Mouse (Mus musculus) mesoderm, embryonic 11.5 days (tissue): ENCODE measurements around the gene 1810049J17Rik.
A peak's percentile ranks its signal among the peaks of the same experiment; 100 is the strongest.

Source experiments
- DNase-seq: peaks from one replicate; pipeline ENCODE4 v3.0.0-alpha.2; 2012; ENCODE audit warnings: low read depth, low spot score

The 1810049J17Rik gene

DNA sequence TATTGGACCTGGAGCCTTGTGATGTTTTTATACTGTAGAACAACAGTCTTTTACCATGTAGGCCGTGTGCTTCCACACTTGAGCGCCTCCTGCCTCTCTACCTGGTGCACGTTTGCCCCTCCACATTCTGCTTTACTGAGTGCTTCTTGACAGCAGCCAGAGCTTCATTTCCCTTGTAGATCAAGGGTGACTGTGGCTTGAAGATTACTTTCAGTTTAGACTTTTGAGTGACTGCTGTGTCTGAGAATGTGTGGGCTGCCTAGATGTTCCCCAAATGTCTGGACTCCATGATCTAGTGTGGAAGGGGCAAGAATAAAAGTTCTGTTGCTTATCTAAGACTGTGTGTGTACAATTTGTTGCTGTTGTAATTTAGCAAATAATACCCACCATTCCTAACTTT is 27.3 kb upstream of the 1810049J17Rik start:
- no peak for DNase-seq

GRCm38 (mm10) chr15:12346916-12347315 is 25.2 kb upstream of the 1810049J17Rik start:
- DNase-seq, result no peak

GRCm38 (mm10) chr15:12341401-12341758 is 19.7 kb upstream of the 1810049J17Rik start:
- no peak for DNase-seq

DNA sequence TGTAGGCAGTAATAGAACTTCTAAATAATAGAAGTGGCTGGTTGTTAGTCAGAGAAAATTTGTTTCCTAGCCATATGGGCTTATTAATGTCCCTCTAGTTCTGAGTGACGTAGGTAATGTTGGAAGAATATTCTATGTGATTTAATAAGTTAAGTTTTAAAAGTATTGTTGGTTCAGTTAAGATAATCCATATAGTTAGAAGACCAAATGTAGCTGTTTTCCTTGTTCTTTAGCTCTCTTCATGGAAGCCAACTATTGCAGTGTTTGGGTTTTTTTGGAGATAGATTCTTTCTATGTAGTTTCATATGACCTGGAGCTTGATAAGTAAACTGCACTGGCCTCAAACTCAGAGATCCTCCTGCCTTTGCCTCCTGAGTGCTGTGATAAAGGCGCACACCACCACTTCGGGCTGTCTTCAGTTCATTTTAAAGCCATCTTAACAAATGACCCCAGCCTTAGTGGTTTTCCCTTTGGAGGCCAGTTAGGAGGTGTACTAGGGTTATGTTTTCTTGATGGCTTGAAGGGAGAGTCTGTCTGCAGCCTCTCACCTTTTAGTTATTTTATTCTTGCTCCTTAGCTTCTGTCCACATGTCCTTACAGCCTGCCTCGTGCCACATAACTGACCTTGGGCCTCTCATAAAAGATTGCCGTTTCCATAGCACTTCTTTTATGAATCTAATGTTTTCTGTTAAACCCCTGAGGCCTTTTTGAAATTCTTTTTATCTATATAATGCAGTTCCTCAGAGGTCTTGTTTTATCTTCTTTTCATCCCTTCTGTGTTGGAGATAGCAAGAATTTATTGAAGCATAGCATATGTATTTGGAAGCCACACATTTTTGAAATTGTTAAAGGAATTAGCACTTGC is 19.1 kb upstream of the 1810049J17Rik start:
- no peak for DNase-seq

GRCm38 (mm10) chr15:12337779-12338137 is 16.1 kb upstream of the 1810049J17Rik start:
- DNase-seq, result no peak

- no peak for DNase-seq
Measured at GRCm38 (mm10) chr15:12337030-12337778, 15.5 kb upstream of the 1810049J17Rik start.

GRCm38 (mm10) chr15:12334381-12334780 is 12.7 kb upstream of the 1810049J17Rik start:
- no peak for DNase-seq

DNA sequence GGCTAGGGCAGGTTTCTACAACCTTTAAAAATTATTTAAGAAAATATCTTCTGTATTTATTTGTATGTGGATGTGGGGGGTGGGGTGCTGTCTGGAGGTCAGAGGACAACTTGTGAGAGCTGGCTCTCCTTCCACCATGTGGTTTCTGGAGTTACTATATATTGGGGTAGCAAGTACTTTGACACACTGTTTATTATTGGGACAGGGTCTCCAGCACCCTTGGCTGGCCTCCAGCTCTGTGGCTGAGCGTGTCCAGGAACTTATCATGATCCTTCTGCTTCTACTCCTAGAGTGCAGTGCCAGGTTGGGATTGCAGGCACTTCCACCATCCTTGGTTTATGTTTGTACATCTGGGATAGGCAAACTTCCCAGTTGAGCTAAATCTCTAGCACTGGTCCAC is 9.6 kb upstream of the 1810049J17Rik start:
- no peak for DNase-seq

- no peak for DNase-seq
Measured at GRCm38 (mm10) chr15:12330892-12331291, 9.2 kb upstream of the 1810049J17Rik start.

GRCm38 (mm10) chr15:12330389-12330788 is 8.7 kb upstream of the 1810049J17Rik start:
- no peak for DNase-seq

- DNase-seq, result no peak
Measured at GRCm38 (mm10) chr15:12324326-12324725, 2.6 kb upstream of the 1810049J17Rik start.

DNA sequence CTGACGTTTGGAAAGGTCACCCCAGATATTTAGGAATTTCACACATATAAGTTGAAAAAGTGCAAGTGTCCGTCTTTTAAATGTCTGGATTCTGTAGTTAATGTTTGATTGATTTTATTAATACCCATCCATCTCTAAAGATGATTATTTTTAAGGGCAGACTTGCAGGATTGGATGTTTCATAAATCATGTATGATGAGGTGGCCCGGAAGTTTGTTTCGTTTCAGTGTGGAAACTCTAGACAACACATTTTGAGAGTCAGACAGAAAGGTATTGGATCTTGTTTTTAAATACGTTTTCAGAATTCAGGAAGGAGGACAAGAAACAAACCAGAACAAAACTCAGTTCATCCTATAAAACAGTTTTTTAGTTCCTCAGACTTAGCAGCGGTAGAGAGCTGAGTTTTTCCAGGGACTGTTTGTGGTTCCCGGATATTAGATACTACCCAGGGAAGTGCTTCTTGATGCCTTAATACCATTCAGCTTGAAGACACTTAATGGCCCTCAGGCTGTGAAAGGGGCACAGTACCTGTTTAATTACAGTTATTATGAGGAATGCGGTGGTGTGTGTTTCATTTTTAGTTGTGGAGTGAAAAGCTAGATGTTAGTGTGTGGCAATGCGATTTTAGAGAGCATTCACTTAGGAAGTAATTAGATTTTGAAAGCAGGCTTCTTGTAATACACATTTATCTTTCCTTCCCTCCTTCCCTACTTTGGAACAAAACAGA is 1.1 kb upstream of the 1810049J17Rik start:
- DNase-seq, result no peak

DNA sequence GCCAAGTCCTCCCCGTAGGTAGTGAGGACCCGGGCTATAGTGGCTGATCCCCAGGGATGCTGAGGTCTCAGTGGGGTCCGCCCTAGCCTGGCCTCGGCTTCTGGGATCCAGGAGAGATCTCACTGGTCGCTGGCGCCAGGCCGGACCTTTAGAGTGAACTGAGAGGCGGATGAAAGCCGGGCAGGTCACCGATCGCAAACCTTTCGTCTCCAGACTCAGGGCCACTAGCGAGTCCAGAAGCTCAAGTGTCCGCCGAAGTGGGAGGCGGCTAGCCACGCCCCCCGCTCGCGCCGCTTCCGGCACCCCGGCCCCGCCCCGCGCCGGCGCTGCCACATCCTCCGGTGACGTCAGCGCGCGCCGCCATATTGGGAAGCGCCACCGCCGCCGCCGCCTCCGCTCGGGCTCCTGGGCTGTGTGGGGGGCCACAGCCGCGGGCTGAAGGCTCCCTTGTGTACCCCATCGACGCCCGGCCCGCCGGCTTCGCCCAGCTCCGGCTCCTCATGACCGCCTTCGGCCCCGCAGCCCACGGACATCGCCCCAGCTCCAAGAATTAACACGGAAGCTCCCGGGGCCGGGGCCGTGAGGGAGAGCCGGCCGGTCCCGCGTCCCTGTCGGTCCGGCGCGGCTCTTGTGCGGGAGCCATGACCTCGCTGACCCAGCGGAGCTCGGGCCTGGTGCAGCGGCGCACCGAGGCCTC is 460 bp downstream of the 1810049J17Rik start, which contains the start of gene Golph3:
Gene Golph3 (plus strand): TSS at position 360 of the 697 bp plus-strand sequence.
- DNase-seq, result peak; percentile 91

DNA sequence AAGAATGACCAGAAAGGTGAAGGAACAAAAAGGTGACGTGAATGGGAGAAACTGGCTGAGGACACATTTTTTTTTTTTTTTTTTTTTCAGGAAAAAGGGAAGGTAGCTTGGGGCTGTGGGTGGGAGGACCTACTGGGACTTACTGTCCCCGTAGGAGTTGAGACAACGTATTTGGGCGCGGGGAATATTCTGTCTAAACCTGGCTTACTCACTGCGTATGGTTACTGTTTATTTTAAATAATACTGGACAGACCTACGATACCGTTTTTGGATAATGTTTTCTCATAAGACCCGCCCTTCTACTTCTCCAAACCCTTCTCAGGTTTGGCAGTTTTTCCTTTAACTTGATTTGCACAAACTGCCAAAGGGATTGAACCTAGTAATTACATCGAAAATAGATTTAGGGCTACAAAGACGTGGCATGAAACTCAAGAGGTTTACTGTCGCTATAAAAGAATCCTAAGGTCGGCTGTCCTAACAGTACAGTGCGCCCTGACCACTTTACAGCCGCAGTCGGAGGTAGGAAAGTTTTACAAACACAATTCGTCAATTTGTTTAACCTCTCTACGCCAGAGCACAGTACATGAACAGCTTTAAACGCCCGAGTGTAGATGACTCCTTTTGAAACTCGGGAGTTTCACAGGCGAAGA is 1.1 kb downstream of the 1810049J17Rik start:
- no peak for DNase-seq

DNA sequence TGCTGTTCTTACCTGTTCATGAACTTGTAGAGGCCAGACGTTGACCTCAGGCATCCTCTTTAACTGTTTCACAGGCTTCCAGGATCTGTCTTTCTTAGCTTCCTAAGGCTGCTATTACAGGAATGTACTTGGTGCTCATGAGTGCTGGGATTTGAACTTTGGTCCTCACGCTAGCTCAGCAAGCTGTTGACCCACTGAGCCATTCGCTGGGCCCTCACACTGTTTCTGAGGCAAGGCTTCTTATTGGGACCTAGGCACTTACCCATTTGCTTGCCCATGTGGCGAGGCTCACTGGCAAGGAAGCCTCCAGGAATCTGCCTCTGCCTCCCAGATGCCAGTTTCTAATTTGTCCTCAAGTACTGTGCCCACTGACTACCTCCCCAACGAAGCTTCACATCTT is 1.8 kb downstream of the 1810049J17Rik start:
- DNase-seq, result no peak

DNA sequence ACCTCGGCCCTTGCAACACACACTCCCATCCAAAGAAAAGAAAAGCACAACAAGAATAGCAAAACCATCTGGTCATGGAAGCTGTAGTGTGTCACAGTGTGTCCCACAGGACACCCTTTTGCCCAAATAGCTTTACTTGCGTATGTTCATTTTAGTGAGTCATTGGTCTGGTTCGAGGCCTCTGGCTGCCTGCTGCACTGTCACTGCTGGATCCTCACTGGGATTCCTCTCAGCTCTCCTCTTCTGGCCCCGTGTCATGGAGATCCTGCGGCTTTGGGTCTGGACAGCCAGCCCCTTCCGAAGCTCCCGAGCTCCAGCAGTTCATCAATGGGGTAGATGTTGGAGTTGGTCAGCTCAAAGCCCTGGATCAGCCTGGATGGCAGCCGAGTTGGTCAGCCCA is 3.2 kb downstream of the 1810049J17Rik start:
- DNase-seq, result no peak

DNA sequence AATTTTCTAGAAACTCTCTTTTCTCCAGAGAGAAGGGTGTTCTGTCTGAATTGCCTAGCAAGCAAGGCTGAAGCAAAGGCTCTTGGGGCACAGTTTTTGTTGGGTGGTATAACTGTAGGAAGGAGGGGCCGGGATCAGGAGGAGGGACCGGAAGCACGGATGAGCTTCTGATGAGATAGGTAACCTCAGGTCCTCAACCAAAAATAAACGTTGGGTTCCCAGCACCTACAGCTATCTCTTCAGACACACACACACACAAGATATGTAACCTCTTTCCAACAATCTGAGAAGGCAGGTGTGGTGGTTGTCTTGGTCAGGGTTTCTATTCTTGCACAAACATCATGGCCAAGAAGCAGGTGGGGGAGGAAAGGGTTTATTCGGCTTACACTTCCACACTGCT is 4.4 kb downstream of the 1810049J17Rik start:
- no peak for DNase-seq

DNA sequence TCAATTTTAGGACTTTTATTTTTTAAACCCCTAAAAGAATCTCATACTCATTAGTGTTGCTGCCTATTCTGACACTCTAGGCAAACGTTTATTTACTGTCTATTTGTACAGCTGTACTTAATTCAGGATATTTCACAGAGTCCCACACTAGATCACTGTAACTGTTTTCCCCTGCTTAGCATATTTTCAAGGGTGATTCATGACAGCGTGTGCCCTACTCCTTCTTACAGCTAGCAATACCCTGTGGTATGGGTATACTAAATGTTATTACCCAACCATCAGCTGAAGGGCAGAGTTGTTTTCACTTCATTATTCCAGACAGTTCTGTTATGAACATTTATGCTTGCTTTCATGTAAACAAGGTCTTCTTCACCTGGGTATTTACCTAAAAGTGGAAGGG is 5.7 kb downstream of the 1810049J17Rik start:
- no peak for DNase-seq

- no peak for DNase-seq
Measured at GRCm38 (mm10) chr15:12314584-12314983, 7.1 kb downstream of the 1810049J17Rik start.

GRCm38 (mm10) chr15:12313255-12313654 is 8.4 kb downstream of the 1810049J17Rik start:
- no peak for DNase-seq

DNA sequence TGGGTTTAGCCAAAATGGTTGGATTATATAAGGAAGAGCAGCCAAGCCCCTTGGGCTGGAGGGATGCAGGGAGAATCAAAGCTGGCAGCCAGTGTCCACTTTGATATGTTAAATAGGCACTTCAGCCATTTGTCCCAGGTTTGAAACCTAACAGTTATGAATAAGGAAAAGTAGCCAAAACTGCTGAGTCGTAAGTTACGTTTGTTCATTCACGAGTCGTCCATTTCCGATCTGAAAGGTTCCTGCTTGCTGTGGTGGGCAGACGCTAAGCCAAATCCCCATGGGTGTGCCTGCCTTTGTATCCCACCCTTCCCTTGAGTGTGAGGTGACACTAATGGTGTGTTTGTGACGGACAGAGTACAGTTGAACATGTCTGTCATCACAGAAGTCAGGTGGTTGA is 10.2 kb downstream of the 1810049J17Rik start:
- DNase-seq, result no peak
